ENCODE assay signal across 8 mouse cellular contexts in genomic region chr5:144243901-144244487, GRCm38 (mm10). TPM values are rescaled to one million over a fixed set of nuclear protein-coding genes. Genes with fewer than 3 reads are reported as not detected.
DNase-seq lines count a peak whose midpoint lies in the region; ATAC-seq and TF ChIP-seq lines count a peak whose summit lies in the region.

Bri3 (plus strand) TSS chr5:144244437.

- H3K4me3 ChIP-seq in cerebellum, adult 2 months (replicated peaks; ENCODE audit: insufficient read depth, low read depth, low read length), result no peak within 1 kb of the TSS
- no peak within 1 kb of the TSS for H3K4me3 ChIP-seq in MEL (ENCODE audit: control insufficient read depth in 1 of 2, insufficient read depth in 1 of 2, low read depth in 2 of 2, low read length in 2 of 2)
- no peak within 1 kb of the TSS for H3K4me3 ChIP-seq in hindbrain, embryonic 15.5 days
- H3K4me3 ChIP-seq in liver, postnatal 0 days (ENCODE audit: low read depth, low read length), result no peak within 1 kb of the TSS

- no peak for TF ChIP-seq RAD21 in MEL (IDR thresholded peaks at IDR 0.05; ENCODE audit: low read depth, low read length)

- H3K27me3 ChIP-seq in cerebellum, adult 2 months (ENCODE audit: control insufficient read depth, insufficient read depth, low read length), result no peaks in the 10 kb centered on the region
- no peaks in the 10 kb centered on the region for H3K27me3 ChIP-seq in MEL (ENCODE audit: control insufficient read depth in 1 of 2, insufficient read depth in 2 of 2, low read length in 2 of 2)
- H3K27me3 ChIP-seq in hindbrain, embryonic 15.5 days, result no peaks in the 10 kb centered on the region
- no peaks in the 10 kb centered on the region for H3K27me3 ChIP-seq in liver, postnatal 0 days (ENCODE audit: insufficient read depth, low read length)

- no peak within 1 kb of the TSS for H3K4me2 ChIP-seq in hindbrain, embryonic 15.5 days
- H3K4me2 ChIP-seq in liver, postnatal 0 days (ENCODE audit: low read depth, low read length), result no peak within 1 kb of the TSS

- H3K27ac ChIP-seq in cerebellum, adult 2 months (ENCODE audit: insufficient read depth, low read length), result no peak within 1 kb of the TSS
- no peak within 1 kb of the TSS for H3K27ac ChIP-seq in MEL (ENCODE audit: control insufficient read depth, low read depth, low read length)
- no peak within 1 kb of the TSS for H3K27ac ChIP-seq in hindbrain, embryonic 15.5 days (replicated peaks)
- H3K27ac ChIP-seq in liver, postnatal 0 days (ENCODE audit: low read depth), result no peak within 1 kb of the TSS

- peaks cover 0 to 11% of the 10 kb centered on the region in 2 experiments; a peak in 2 of 4 replicates for H3K36me3 ChIP-seq in MEL (ENCODE audit: control insufficient read depth in 1 of 2, insufficient read depth in 2 of 2, low read length in 2 of 2)
- no peaks in the 10 kb centered on the region for H3K36me3 ChIP-seq in hindbrain, embryonic 15.5 days
- no peaks in the 10 kb centered on the region for H3K36me3 ChIP-seq in liver, postnatal 0 days (replicated peaks; ENCODE audit: insufficient read depth, low read length)

- H3K79me2 ChIP-seq in MEL (ENCODE audit: control insufficient read depth, insufficient read depth, low read length, poor library complexity), result no peaks in the 10 kb centered on the region

- H3K4me1 ChIP-seq in cerebellum, adult 2 months (ENCODE audit: control insufficient read depth, insufficient read depth, low read length), result no peaks in the 10 kb centered on the region
- H3K4me1 ChIP-seq in MEL (ENCODE audit: control insufficient read depth in 1 of 2, insufficient read depth in 2 of 2, low read length in 2 of 2), result peaks cover 5 to 19% of the 10 kb centered on the region in 2 experiments
- H3K4me1 ChIP-seq in hindbrain, embryonic 15.5 days (replicated peaks), result no peaks in the 10 kb centered on the region
- peaks cover 9% of the 10 kb centered on the region for H3K4me1 ChIP-seq in liver, postnatal 0 days (ENCODE audit: insufficient read depth)

- no peak for TF ChIP-seq CTCF in cerebellum, adult 2 months (IDR thresholded peaks at IDR 0.05; ENCODE audit: borderline replicate concordance, insufficient read depth, low read depth, low read length)
- TF ChIP-seq CTCF in MEL (IDR thresholded peaks at IDR 0.05 in 2 of 3, conservative IDR thresholded peaks at IDR 0.05 in 1 of 3; ENCODE audit: control insufficient read depth in 1 of 3, insufficient read depth in 1 of 3, low read depth in 2 of 3, low read length in 3 of 3, poor library complexity in 1 of 3, severe bottlenecking in 1 of 3), result no peak
- no peak for TF ChIP-seq CTCF in liver, postnatal 0 days (IDR thresholded peaks at IDR 0.05; ENCODE audit: low read depth)

- WGBS in cerebellum, adult 2 months, result 96% methylated on average over 7 of the region's 7 CpGs
- WGBS in hindbrain, embryonic 15.5 days, result 92% methylated on average over 7 of the region's 7 CpGs
- WGBS in liver, postnatal 0 days (ENCODE audit: insufficient replicate concordance), result 75% methylated on average over 7 of the region's 7 CpGs

- no peak for ATAC-seq in hindbrain, embryonic 15.5 days (ENCODE audit: low FRiP score, low read depth)
- no peak for ATAC-seq in liver, postnatal 0 days

- no peak for DNase-seq in cerebellum, adult 2 months
- DNase-seq in cerebellum, adult 9-11 months, result no peak
- DNase-seq in MEL (ENCODE audit: low read depth, low spot score), result no peak
- DNase-seq in gastrocnemius, adult 18-20 months (ENCODE audit: low spot score), result no peak
- no peak for DNase-seq in liver, postnatal 0 days
- DNase-seq in frontal cortex, postnatal 25 days (ENCODE audit: low spot score in 2 of 2), result no peak
- DNase-seq in cerebellum, postnatal 36 days, result no peak

- TF ChIP-seq POLR2A in cerebellum, adult 2 months (IDR thresholded peaks at IDR 0.05; ENCODE audit: borderline replicate concordance, insufficient read depth, low read length), result no peak
- no peak for TF ChIP-seq POLR2A in MEL (IDR thresholded peaks at IDR 0.05; ENCODE audit: control insufficient read depth in 1 of 2, insufficient read depth in 1 of 2, low read depth in 1 of 2, low read length in 2 of 2, poor library complexity in 1 of 2)

- H3K9me3 ChIP-seq in MEL (replicated peaks; ENCODE audit: insufficient read depth, low read length), result no peaks in the 10 kb centered on the region
- H3K9me3 ChIP-seq in hindbrain, embryonic 15.5 days, result no peaks in the 10 kb centered on the region
- no peaks in the 10 kb centered on the region for H3K9me3 ChIP-seq in liver, postnatal 0 days (ENCODE audit: low read length)

- no peak for TF ChIP-seq EP300 in MEL (IDR thresholded peaks at IDR 0.05; ENCODE audit: low read depth in 1 of 2, low read length in 2 of 2)
- TF ChIP-seq EP300 in liver, postnatal 0 days (IDR thresholded peaks at IDR 0.05; ENCODE audit: low read depth), result no peak

- no peak within 1 kb of the TSS for H3K9ac ChIP-seq in MEL (ENCODE audit: control insufficient read depth, low read depth, low read length, poor library complexity, severe bottlenecking)
- H3K9ac ChIP-seq in hindbrain, embryonic 15.5 days, result no peak within 1 kb of the TSS
- H3K9ac ChIP-seq in liver, postnatal 0 days (replicated peaks), result no peak within 1 kb of the TSS

TF ChIP-seq in MEL, 35 proteins besides CTCF, POLR2A, EP300 and RAD21:
- TF ChIP-seq ZC3H11A (IDR thresholded peaks at IDR 0.05; ENCODE audit: low read depth, low read length), result no peak
- TF ChIP-seq MAZ (IDR thresholded peaks at IDR 0.05; ENCODE audit: low read depth, low read length), result no peak
- no peak for TF ChIP-seq ZNF384 (IDR thresholded peaks at IDR 0.05; ENCODE audit: low read depth, low read length)
- no peak for TF ChIP-seq BHLHE40 (IDR thresholded peaks at IDR 0.05; ENCODE audit: borderline replicate concordance, low read depth, low read length)
- TF ChIP-seq ETS1 (IDR thresholded peaks at IDR 0.05; ENCODE audit: low read depth, low read length), result no peak
- TF ChIP-seq NRF1 (IDR thresholded peaks at IDR 0.05; ENCODE audit: insufficient read depth, low read depth, low read length, poor library complexity, severe bottlenecking), result no peak
- TF ChIP-seq MEF2A (IDR thresholded peaks at IDR 0.05; ENCODE audit: extremely low read depth, insufficient replicate concordance, low read depth, low read length, poor library complexity, severe bottlenecking), result no peak
- no peak for TF ChIP-seq GABPA (IDR thresholded peaks at IDR 0.05; ENCODE audit: low read depth, low read length)
- TF ChIP-seq MAX (IDR thresholded peaks at IDR 0.05; ENCODE audit: low read length), result no peak
- TF ChIP-seq SMC3 (IDR thresholded peaks at IDR 0.05; ENCODE audit: low read depth, low read length), result no peak
- no peak for TF ChIP-seq KAT2A (conservative IDR thresholded peaks at IDR 0.05; ENCODE audit: low read depth, low read length)
- no peak for TF ChIP-seq POLR2AphosphoS5 (IDR thresholded peaks at IDR 0.05; ENCODE audit: borderline replicate concordance, low read depth, low read length)
- no peak for TF ChIP-seq ELF1 (IDR thresholded peaks at IDR 0.05; ENCODE audit: low read depth, low read length)
- no peak for TF ChIP-seq JUND (IDR thresholded peaks at IDR 0.05; ENCODE audit: low read depth, low read length)
- TF ChIP-seq HCFC1 (IDR thresholded peaks at IDR 0.05; ENCODE audit: low read depth, low read length), result no peak
- no peak for TF ChIP-seq CHD1 (IDR thresholded peaks at IDR 0.05; ENCODE audit: low read depth, low read length)
- no peak for TF ChIP-seq ZMIZ1 (IDR thresholded peaks at IDR 0.05; ENCODE audit: low read depth, low read length)
- TF ChIP-seq TCF12 (IDR thresholded peaks at IDR 0.05; ENCODE audit: low read depth, low read length), result no peak
- TF ChIP-seq TAL1 (IDR thresholded peaks at IDR 0.05; ENCODE audit: low read length), result no peak
- TF ChIP-seq MYC (IDR thresholded peaks at IDR 0.05; ENCODE audit: low read depth, low read length), result no peak

RNA-seq across cellular contexts. Expression of gene Bri3, which starts in this region (rescaled TPM):
- 70.5 and 72.5 TPM in 2 replicates for polyA plus RNA-seq in cerebellum, adult 2 months (2012; rRNA removed)
- total RNA-seq in MEL (2012; rRNA removed), result 16.5 and 21.6 TPM in 2 replicates
- polyA plus RNA-seq in MEL (2012; ENCODE audit: insufficient read depth in 1 of 2, insufficient read length in 2 of 2, low read depth in 1 of 2, low replicate concordance in 2 of 2, missing spikeins in 1 of 2), result 10 to 100 TPM in 1 of 2 experiments, not detected in 1; 40.5 TPM
- 10 to 100 TPM; 39.4 to 45.3 TPM for total RNA-seq in gastrocnemius, adult 18-20 months (2021)
- 105 and 106 TPM in 2 replicates for polyA plus RNA-seq in hindbrain, embryonic 15.5 days (2015; fragmentation: Nextera tagmentation; extraction: Ambion mirVana)
- 51.1 and 53.0 TPM in 2 replicates for polyA plus RNA-seq in liver, postnatal 0 days (2015; fragmentation: Nextera tagmentation; extraction: Ambion mirVana)
